Mouse (Mus musculus): ENCODE results near the gene AY074887.

The AY074887 gene

DNA sequence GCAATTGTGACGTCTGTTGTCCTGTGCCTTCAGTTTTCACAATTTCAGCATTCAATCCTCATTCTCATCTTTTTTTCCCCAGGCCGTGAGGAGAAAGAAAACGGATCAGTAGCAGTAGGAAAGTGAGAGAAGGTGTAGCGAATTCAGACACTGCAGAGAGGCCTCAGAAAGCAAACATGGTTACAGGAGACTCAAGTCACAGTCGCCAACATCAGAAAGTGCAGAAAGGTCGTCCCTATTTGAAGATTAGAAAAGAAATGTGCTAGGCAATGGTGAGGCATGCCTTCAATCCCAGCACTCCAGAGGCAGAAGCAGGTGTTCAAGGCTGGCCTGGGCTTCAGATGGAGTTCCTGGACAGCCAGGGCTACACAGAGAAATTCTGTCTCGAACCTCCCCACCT lies 35.2 kb downstream of the AY074887 start:
- no peak for DNase-seq

DNA sequence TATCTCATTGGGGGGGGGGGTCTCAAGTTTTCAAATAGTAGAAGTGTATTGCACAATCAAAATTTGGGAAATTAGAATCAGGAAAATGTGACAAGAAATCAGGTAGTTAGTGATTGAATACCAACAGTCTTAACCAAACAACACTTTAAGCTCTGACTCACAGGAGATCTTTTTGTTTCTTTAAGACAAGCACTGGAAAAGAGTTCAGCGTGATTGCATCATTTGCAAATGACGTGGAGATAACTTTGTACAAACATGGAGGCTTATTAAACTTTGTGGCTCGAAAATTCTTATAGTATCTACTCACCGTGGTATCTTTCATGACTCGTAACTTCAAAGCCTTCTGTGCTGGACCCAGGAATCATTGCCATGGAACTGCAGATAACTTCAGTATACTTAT lies 41.4 kb downstream of the AY074887 start:
- no peak for DNase-seq

Data from cerebellum, adult 8-10 months (tissue).